Mouse (Mus musculus) intestine, embryonic 14.5 days (tissue): Measurements from ENCODE around the gene Olfr90. TPM values are rescaled to one million over a fixed set of nuclear protein-coding genes. Genes with fewer than 3 reads are reported as not detected.
A peak's percentile ranks its signal among the peaks of the same experiment; 100 is the strongest.

Experiments
- ATAC-seq: fragments of 200-750 bp; cut with Nextera tagmentation; replicated peaks from 2 replicates; pipeline ENCODE4 v1.8.0; 2017; ENCODE audit warnings: low read depth, moderate number of reproducible peaks, moderate TSS enrichment, moderate library complexity; ENCODE audit not compliant: low FRiP score, low TSS enrichment
- DNase-seq: peaks from one replicate; pipeline ENCODE4 v3.0.0-alpha.2; 2018; ENCODE audit warnings: low spot score
- H3K27ac ChIP-seq: fragments of 300-500 bp; sonication (generic); 2 replicates; pipeline ENCODE4 v1.5.1; 2014; ENCODE audit warnings: low read depth, mild to moderate bottlenecking, control low read depth
- H3K27me3 ChIP-seq: fragments of 300-500 bp; sonication (generic); replicated peaks from 2 replicates; pipeline ENCODE4 v1.6.1; 2014; ENCODE audit warnings: low read length, control low read depth; ENCODE audit not compliant: control insufficient read depth, insufficient read depth
- H3K36me3 ChIP-seq: fragments of 300-500 bp; sonication (generic); 2 replicates; pipeline ENCODE4 v1.6.1; 2014; ENCODE audit warnings: low read length, control low read depth; ENCODE audit not compliant: control insufficient read depth, insufficient read depth
- H3K4me1 ChIP-seq: fragments of 300-500 bp; sonication (generic); replicated peaks from 2 replicates; pipeline ENCODE4 v1.6.1; 2014; ENCODE audit warnings: low read length, control low read depth, mixed read lengths; ENCODE audit not compliant: control insufficient read depth, insufficient read depth
- H3K4me2 ChIP-seq: fragments of 300-500 bp; sonication (generic); 2 replicates; pipeline ENCODE4 v1.6.1; 2014; ENCODE audit warnings: low read length
- H3K4me3 ChIP-seq: fragments of 300-500 bp; sonication (generic); 2 replicates; pipeline ENCODE4 v1.5.1; 2014; ENCODE audit warnings: low read depth, low read length, control low read depth, mixed read lengths
- H3K9ac ChIP-seq: fragments of 300-500 bp; sonication (generic); 2 replicates; pipeline ENCODE4 v1.6.1; 2014; ENCODE audit warnings: mild to moderate bottlenecking, low read length
- H3K9me3 ChIP-seq: fragments of 300-500 bp; sonication (generic); 2 replicates; pipeline ENCODE4 v1.6.1; 2016; ENCODE audit warnings: low read length, control low read depth; ENCODE audit not compliant: control insufficient read depth
- WGBS: fragments of 180-500 bp; shearing (Covaris S2); extraction: QIAGEN DNeasy Blood & Tissue Kit; methylation state at CpG from one replicate; pipeline ENCODE4 v1.1.7; 2014; 5-methylcytosine and 5-hydroxymethylcytosine counted together
- polyA plus RNA-seq: library from polyadenylated mRNA; unstranded; fragments of >200 nt; fragmentation: Nextera tagmentation; extraction: Ambion mirVana; gene quantifications from 2 replicates; pipeline ENCODE4 v1.2.1, GENCODE M21; 2014

Gene Olfr90
- polyA plus RNA-seq, 1 experiment from 2014 or later = not detected

DNA sequence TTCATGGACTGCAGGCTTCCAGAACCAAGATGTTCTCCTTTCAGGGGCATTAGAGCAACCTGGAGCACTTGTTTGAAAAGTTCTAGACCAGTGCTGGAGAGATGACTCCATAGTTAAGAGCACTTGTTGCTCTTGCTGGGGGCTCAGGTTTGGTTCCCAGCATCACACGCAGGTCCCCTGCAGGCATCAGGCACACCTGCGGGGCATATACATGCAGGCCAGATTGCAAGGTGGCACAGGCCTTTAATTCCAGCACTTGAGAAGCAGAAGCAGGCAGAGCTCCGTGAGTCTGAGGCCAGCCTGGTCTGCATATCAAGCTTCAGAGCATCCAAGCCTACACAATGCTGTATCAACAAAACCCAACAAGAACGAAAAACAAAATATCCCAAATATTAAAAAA is 6.6 kb downstream of the Olfr90 start:
- Histone ChIP-seq H3K36me3 (peaks cover 2% of the 10 kb centered on the region), H3K27ac (no peak overlapping the region), H3K4me2 (no peak overlapping the region), H3K27me3 (no peaks in the 10 kb centered on the region), H3K9me3 (no peaks in the 10 kb centered on the region), H3K9ac (no peak overlapping the region), H3K4me3 (no peak overlapping the region), H3K4me1 (no peaks in the 10 kb centered on the region)
- DNase-seq (no peak), ATAC-seq (no peak)
- WGBS = 93% methylated on average over 4 of the region's 4 CpGs

GRCm38 (mm10) chr17:37080119-37080518 is 8.2 kb downstream of the Olfr90 start:
- Histone ChIP-seq H3K27ac (no peak overlapping the region), H3K27me3 (no peaks in the 10 kb centered on the region), H3K9me3 (no peaks in the 10 kb centered on the region), H3K4me3 (no peak overlapping the region), H3K36me3 (peaks cover 11% of the 10 kb centered on the region), H3K4me2 (no peak overlapping the region), H3K9ac (no peak overlapping the region), H3K4me1 (no peaks in the 10 kb centered on the region)
- ATAC-seq (no peak), DNase-seq (no peak)
- WGBS = 12% methylated on average over 5 of the region's 5 CpGs

GRCm38 (mm10) chr17:37078990-37079389 is 9.3 kb downstream of the Olfr90 start:
- Histone ChIP-seq H3K4me1 (no peaks in the 10 kb centered on the region), H3K9ac (no peak overlapping the region), H3K9me3 (no peaks in the 10 kb centered on the region), H3K27me3 (no peaks in the 10 kb centered on the region), H3K27ac (no peak overlapping the region), H3K4me3 (no peak overlapping the region), H3K36me3 (peaks cover 23% of the 10 kb centered on the region), H3K4me2 (no peak overlapping the region)
- no peak for DNase-seq
- ATAC-seq = no peak
- 42% methylated on average over 2 of the region's 2 CpGs for WGBS

DNA sequence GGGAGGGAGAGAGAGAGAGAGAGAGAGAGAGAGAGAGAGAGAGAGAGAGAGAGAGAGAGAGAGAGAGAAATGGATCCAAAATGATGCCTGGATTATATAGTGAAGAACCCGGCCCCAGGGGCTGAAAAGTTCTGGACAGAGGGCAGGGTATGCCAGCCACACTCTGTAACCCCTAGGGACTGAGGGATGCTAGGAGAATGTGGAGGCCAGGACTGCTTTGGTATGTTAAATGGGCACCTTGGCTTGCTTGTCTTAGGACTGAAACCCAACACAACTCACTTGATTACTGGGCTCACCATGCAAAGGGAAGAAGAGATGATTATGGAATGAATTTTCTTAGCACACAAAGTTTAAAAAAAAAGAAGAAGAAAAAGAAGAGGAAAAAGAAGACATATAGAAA is 10.1 kb downstream of the Olfr90 start:
- no peak for ATAC-seq
- Histone ChIP-seq H3K36me3 (peaks cover 29% of the 10 kb centered on the region), H3K27ac (no peak overlapping the region), H3K4me2 (no peak overlapping the region), H3K9me3 (no peaks in the 10 kb centered on the region), H3K9ac (no peak overlapping the region), H3K27me3 (no peaks in the 10 kb centered on the region), H3K4me1 (no peaks in the 10 kb centered on the region), H3K4me3 (no peak overlapping the region)
- WGBS = 47% methylated on average over 1 of the region's 1 CpGs
- DNase-seq = no peak

DNA sequence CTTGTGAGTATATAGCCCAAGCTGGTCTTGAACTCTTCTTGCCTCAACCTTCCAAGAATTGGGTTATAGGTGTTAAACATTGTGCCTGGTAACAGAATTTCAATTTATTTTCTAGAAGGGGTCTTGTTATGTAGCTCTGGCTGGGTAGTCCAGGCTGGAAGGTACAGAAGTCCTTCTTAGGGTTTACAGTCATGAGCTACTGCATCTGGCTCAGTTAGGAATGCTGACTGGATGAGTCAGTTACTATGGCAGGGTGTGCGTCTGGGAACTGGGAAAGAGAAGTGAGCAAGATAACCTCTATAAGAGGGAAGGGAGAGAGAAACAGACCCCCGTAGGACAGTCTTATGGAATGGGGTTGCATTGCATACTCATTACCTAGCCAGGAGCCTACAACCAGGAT is 12.5 kb downstream of the Olfr90 start:
- no peak for ATAC-seq
- no peak overlapping the region for H3K9ac ChIP-seq
- H3K9me3 ChIP-seq = no peaks in the 10 kb centered on the region
- H3K4me1 ChIP-seq = no peaks in the 10 kb centered on the region
- H3K4me2 ChIP-seq = no peak overlapping the region
- peaks cover 51% of the 10 kb centered on the region for H3K36me3 ChIP-seq
- no peak overlapping the region for H3K4me3 ChIP-seq
- no peak for DNase-seq
- H3K27ac ChIP-seq = no peak overlapping the region
- no peaks in the 10 kb centered on the region for H3K27me3 ChIP-seq
- 83% methylated on average over 2 of the region's 2 CpGs for WGBS

DNA sequence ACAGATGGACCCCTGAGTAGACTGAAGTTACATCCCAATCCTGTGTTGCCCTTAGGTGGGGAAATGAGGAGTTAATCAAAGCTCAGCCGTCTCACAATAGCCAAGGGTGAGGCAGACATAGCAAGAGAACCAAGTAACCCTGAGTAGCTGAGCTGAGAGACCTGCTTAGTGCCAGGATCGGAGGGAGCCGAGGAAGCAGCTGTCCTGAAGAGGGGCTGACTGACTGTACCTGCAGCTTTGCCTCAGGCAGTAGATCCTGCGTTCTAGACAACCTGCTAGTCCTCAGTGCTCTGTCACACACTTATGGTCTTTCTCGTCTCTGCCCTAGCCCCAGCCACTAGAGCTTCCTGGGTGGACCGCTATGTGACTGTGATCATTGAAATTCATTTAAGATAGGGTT is 13.1 kb downstream of the Olfr90 start:
- H3K27me3 ChIP-seq = no peaks in the 10 kb centered on the region
- H3K4me2 ChIP-seq = no peak overlapping the region
- DNase-seq (no peak), ATAC-seq (no peak)
- no peaks in the 10 kb centered on the region for H3K4me1 ChIP-seq
- H3K36me3 ChIP-seq = peaks cover 57% of the 10 kb centered on the region
- H3K9me3 ChIP-seq = no peaks in the 10 kb centered on the region
- no peak overlapping the region for H3K9ac ChIP-seq
- WGBS = 96% methylated on average over 6 of the region's 6 CpGs
- no peak overlapping the region for H3K4me3 ChIP-seq
- no peak overlapping the region for H3K27ac ChIP-seq

DNA sequence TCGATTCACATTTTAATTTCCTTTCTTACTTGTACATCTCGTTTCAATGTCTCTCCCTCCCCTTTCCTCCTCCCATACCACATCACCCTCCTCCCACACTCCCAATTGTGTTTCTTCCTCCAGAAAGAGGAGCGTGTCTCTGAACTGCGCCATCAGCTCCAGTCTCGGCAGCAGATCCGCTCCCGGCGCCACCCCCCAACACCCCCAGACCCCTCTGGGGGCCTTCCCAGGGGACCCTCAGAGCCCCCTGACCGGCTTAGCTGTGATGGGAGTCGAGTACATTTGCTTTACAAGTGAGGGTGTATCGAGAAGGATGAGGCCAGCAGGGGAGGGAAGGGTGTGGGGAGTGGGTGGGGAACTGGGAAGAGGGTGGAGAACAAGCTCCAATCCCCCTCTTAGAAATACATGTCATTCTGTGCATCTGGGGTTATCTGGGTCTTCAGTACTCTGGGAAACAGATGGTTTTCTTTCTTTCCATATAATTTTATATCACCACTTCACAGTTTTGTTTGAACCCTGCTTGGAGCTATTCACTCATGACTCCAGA is 15.5 kb downstream of the Olfr90 start:
- WGBS = 68% methylated on average over 11 of the region's 11 CpGs

DNA sequence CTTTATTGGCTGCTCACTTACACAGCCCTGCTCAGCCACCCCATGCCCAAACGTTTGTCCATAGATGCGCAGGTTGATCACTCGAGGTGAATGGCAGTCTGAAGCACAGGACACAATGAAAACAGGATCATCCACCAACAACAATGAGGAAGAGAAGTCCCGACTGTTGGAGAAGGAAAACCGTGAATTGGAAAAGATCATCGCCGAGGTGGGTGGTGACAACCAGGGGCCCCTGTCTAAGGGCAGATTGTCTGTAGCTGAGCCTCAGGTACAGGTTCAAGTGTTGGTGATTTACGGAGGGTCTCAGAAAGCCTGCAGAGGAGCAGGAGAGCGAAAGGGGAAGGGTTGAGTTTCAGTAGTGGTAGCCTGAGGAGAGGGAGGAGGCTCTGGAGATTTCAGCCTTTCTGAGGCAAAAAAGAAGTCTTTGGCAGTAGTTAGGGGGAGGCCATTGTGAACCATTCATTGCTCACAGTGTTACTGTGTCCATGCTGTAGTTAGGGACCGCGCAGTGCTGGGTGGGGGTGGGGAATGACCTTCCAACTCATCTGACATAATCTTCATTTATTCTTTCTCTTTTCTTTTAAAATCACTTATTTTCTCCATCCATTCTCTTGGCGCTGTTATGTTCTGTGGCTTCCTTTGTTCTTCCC is 16.1 kb downstream of the Olfr90 start:
- Histone ChIP-seq H3K9ac (no peak overlapping the region), H3K27me3 (no peaks in the 10 kb centered on the region), H3K27ac (no peak overlapping the region), H3K4me1 (no peaks in the 10 kb centered on the region), H3K4me3 (no peak overlapping the region), H3K9me3 (no peaks in the 10 kb centered on the region), H3K36me3 (peaks cover 86% of the 10 kb centered on the region), H3K4me2 (no peak overlapping the region)
- 86% methylated on average over 12 of the region's 12 CpGs for WGBS
- ATAC-seq (no peak), DNase-seq (peak; percentile 27)

More for the DNA sequence above, 15.5 kb downstream of the Olfr90 start:
- ATAC-seq (no peak), DNase-seq (peak; percentile 9)
- Histone ChIP-seq H3K9me3 (no peaks in the 10 kb centered on the region), H3K4me2 (no peak overlapping the region), H3K27ac (no peak overlapping the region), H3K27me3 (no peaks in the 10 kb centered on the region), H3K36me3 (peaks cover 81% of the 10 kb centered on the region), H3K9ac (no peak overlapping the region), H3K4me3 (no peak overlapping the region), H3K4me1 (no peaks in the 10 kb centered on the region)

GRCm38 (mm10) chr17:37070121-37070520 is 18.2 kb downstream of the Olfr90 start:
- Histone ChIP-seq H3K4me1 (no peaks in the 10 kb centered on the region), H3K4me3 (no peak overlapping the region), H3K27ac (no peak overlapping the region), H3K36me3 (peaks cover 94% of the 10 kb centered on the region), H3K9me3 (no peaks in the 10 kb centered on the region), H3K27me3 (no peaks in the 10 kb centered on the region), H3K9ac (no peak overlapping the region), H3K4me2 (no peak overlapping the region)
- DNase-seq (peak; percentile 6), ATAC-seq (no peak)
- 90% methylated on average over 8 of the region's 8 CpGs for WGBS
